Mouse (Mus musculus): ENCODE data around the gene Ddx43. TPM values are rescaled to one million over a fixed set of nuclear protein-coding genes. Genes with fewer than 3 reads are reported as not detected.
A peak's percentile ranks its signal among the peaks of the same experiment; 100 is the strongest.
"Not testable (repeated sequence)": the region's sequence is repeated elsewhere in the genome, so short reads cannot be mapped to it uniquely, and the experiment has no call there.

Ddx43 gene
- polyA plus RNA-seq (2015; fragmentation: Nextera tagmentation; extraction: Ambion mirVana), result 0.27 and 0.36 TPM in 2 replicates

DNA sequence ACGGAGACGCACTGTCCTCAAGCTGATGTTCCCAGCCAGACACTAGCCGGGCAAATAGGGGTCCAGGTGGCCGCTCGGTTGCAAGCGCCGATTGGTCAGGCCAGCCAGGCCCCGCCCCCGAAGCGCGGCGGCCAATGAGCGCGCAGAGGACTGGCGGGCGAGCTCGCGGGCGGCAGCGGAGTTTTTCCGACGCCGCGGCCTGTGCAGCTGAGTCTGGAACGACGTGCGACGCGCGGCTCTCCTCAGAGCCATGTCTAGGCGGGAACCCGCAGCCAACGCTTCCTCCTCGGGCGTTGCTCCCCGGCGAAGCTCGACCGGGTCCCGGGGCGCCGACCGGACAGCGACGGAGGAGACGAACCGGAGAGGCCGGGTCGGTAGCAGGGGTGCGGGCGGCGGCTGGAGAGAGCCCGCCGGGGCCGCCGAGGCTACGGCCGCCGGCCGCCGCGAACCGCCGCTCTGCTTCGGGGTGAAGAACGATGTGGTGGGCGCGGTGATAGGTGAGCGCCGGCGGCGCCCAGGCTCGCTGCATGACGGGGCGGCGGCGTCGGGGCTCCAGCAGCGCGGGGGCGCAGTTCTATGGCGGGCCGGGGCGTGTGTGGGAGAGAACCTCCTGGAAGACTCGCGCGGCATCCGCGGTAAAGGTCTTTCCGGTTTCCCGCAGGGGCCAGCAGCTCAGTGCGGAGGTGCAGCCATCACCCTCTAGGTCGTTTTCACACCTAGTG lies at the start of gene Ddx43:
TSS of gene Ddx43 (plus strand) at position 148 of the 722 bp plus-strand sequence.
- WGBS, result 2% methylated on average over 93 of the region's 93 CpGs
- Histone ChIP-seq H3K27ac (no peak within 1 kb of the TSS), H3K9ac (peak within 1 kb of the TSS; percentile 41), H3K36me3 (no peaks in the 10 kb centered on the region), H3K27me3 (replicated peaks) (peaks cover 40% of the 10 kb centered on the region), H3K4me3 (replicated peaks) (peak within 1 kb of the TSS; percentile 41), H3K4me1 (replicated peaks) (peaks cover 7% of the 10 kb centered on the region), H3K9me3 (no peaks in the 10 kb centered on the region), H3K4me2 (replicated peaks) (peak within 1 kb of the TSS; percentile 80)
- peak; percentile 94 for ATAC-seq

DNA sequence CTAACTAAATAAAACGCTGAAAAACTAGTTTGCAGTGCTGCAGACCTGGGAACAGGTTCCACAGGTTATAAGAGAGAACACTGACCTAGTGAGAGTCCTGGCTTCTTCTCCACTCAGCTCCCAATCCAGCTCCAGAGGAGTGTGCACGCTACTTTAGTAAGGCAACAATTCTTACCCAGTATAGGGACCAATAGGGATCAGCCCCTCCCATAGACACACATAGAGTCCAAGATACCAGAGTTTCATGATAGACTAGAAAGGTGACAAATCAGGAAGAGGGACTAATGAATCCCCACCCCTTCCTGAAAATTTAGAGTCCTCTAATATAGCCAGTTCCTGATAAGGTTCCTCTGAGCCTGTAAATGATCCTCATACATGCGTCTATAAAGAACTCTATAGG lies 48.6 kb upstream of the Ddx43 start:
- ATAC-seq, result peak; percentile 84
- Histone ChIP-seq H3K9ac (no peak overlapping the region), H3K4me3 (replicated peaks) (no peak overlapping the region), H3K4me1 (replicated peaks) (no peaks in the 10 kb centered on the region), H3K27me3 (replicated peaks) (no peaks in the 10 kb centered on the region), H3K9me3 (no peaks in the 10 kb centered on the region), H3K4me2 (replicated peaks) (no peak overlapping the region), H3K36me3 (no peaks in the 10 kb centered on the region), H3K27ac (no peak overlapping the region)
- 49% methylated on average over 3 of the region's 3 CpGs for WGBS

DNA sequence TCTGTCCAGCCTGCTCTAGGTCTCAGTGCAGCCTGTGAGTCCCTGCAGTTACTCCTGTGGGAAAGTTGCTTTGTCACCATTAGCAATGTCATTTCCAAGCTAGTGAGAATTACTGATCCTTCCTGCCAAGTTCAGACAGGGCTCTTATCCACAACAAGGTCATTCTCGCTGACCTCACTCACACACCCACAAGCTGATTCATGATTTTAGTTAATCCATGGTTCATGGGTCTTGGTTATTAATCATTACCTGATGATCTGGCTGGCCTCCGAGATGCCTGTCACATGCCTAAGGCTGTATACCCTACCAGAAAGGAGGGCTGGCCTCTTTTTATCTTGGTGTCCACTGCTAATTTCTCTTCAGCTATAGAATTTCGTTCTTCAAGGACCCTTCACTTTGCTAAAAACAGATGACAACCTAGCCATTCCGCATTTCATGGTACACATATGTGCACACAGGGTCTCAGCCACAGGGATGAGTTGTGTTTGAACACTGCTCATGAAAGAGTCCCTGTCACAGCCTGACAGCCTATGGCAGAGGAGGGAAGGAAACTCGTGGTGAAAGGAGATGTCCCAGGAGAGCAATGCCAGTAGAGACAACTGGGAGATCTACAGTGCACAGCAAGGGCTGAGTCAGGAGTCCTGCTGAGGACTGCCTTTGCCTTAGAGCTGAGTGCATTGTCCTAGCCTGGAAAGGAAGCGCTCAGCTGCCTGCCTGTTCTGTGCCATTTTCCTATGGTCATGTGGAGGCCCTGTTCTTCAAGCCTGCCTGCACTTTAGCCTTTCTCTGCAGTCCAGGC lies 47.2 kb upstream of the Ddx43 start:
- not testable (repeated sequence) for H3K36me3 ChIP-seq; H3K4me2 ChIP-seq (replicated peaks); H3K27me3 ChIP-seq (replicated peaks); H3K4me1 ChIP-seq (replicated peaks); H3K9me3 ChIP-seq; H3K9ac ChIP-seq; H3K27ac ChIP-seq; H3K4me3 ChIP-seq (replicated peaks)
- ATAC-seq, result peak; percentile 80
- WGBS, result 58% methylated on average over 6 of the region's 6 CpGs

- H3K4me2 ChIP-seq (replicated peaks); H3K4me3 ChIP-seq (replicated peaks); H3K27me3 ChIP-seq (replicated peaks); H3K4me1 ChIP-seq (replicated peaks); H3K36me3 ChIP-seq; ATAC-seq; H3K9ac ChIP-seq; H3K27ac ChIP-seq; H3K9me3 ChIP-seq: not testable (repeated sequence)
- 83% methylated on average over 3 of the region's 3 CpGs for WGBS
Observed at GRCm38 (mm10) chr9:78349141-78349540, 46.4 kb upstream of the Ddx43 start.

DNA sequence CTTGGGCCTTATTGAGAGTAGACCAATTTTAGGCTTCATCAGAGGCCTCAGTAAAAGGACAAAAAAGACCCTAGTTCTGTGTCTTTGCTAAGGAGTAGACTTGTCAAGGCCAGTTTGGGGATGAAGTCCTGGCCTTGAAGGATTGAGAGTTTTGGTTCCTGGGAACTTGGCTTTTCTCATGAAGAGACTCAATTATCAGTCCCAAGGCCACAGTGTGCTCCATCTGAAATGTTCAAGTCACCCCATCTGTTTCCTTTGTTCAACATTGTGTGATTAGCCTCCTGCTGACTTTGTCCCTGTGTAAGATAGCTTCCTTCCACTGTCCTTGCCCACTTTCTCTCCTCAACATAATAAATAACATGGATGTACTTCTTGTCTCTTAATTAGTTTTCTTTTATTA lies 45.6 kb upstream of the Ddx43 start:
- not testable (repeated sequence) for ATAC-seq; H3K27me3 ChIP-seq (replicated peaks); H3K36me3 ChIP-seq; H3K4me1 ChIP-seq (replicated peaks); H3K27ac ChIP-seq; H3K4me3 ChIP-seq (replicated peaks); H3K9me3 ChIP-seq; H3K9ac ChIP-seq; H3K4me2 ChIP-seq (replicated peaks)

DNA sequence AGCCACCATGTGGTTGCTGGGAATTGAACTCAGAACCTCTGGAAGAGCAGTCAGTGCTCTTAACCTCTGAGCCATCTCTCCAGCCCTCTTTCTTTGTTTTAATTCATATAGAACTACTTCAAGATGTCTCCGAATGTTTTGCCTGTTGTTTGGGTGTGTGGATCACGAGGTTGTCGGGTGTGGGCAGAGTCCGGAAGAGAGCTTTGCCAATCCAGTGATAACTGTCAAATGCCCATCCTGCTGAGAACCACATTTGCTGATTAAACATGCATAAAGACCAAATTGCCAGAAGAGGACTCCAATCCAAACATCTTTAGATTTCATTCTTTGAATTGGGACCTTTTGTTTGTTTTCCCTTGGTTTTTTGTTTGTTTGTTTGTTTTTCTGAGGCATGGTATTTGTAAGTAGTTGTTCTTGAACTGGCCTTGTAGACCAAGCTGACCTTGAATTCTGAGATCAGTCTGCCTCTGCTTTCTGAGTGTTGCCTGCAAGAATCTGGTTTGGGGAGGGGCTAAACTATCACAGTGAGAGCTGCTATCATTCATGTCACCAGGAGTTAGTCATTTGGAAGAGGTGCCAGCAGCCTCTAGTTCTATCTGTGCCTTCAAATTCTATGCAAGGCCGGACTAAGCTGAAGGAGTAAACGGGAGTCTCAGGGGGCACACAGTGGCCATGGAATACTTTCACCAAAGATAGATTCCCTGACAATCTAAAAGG lies 43.9 kb upstream of the Ddx43 start:
- Histone ChIP-seq H3K4me1 (replicated peaks) (no peaks in the 10 kb centered on the region), H3K9me3 (no peaks in the 10 kb centered on the region), H3K27me3 (replicated peaks) (no peaks in the 10 kb centered on the region), H3K36me3 (no peaks in the 10 kb centered on the region), H3K27ac (no peak overlapping the region), H3K4me2 (replicated peaks) (no peak overlapping the region), H3K4me3 (replicated peaks) (no peak overlapping the region), H3K9ac (no peak overlapping the region)
- 88% methylated on average over 6 of the region's 6 CpGs for WGBS
- ATAC-seq, result no peak

GRCm38 (mm10) chr9:78354665-78355578 lies 40.7 kb upstream of the Ddx43 start:
- no peaks in the 10 kb centered on the region for H3K36me3 ChIP-seq
- no peak overlapping the region for H3K4me2 ChIP-seq (replicated peaks)
- ATAC-seq, result peak; percentile 77
- no peak overlapping the region for H3K4me3 ChIP-seq (replicated peaks)
- 76% methylated on average over 11 of the region's 11 CpGs for WGBS
- H3K9ac ChIP-seq, result no peak overlapping the region
- H3K4me1 ChIP-seq (replicated peaks), result no peaks in the 10 kb centered on the region
- H3K9me3 ChIP-seq, result no peaks in the 10 kb centered on the region
- H3K27ac ChIP-seq, result no peak overlapping the region
- H3K27me3 ChIP-seq (replicated peaks), result no peaks in the 10 kb centered on the region

- no peak within 1 kb of the TSS for H3K4me3 ChIP-seq (replicated peaks)
- no peak within 1 kb of the TSS for H3K4me2 ChIP-seq (replicated peaks)
- no peaks in the 10 kb centered on the region for H3K4me1 ChIP-seq (replicated peaks)
- 90% methylated on average over 8 of the region's 8 CpGs for WGBS
- no peak within 1 kb of the TSS for H3K9ac ChIP-seq
- H3K9me3 ChIP-seq, result no peaks in the 10 kb centered on the region
- H3K27ac ChIP-seq, result no peak within 1 kb of the TSS
- ATAC-seq, result no peak
- no peaks in the 10 kb centered on the region for H3K36me3 ChIP-seq
- no peaks in the 10 kb centered on the region for H3K27me3 ChIP-seq (replicated peaks)
Observed at GRCm38 (mm10) chr9:78355611-78356010, 40.0 kb upstream of the Ddx43 start, which contains the start of gene Gsta2. Gene Gsta2, minus strand, starts transcription at chr9:78355788.

DNA sequence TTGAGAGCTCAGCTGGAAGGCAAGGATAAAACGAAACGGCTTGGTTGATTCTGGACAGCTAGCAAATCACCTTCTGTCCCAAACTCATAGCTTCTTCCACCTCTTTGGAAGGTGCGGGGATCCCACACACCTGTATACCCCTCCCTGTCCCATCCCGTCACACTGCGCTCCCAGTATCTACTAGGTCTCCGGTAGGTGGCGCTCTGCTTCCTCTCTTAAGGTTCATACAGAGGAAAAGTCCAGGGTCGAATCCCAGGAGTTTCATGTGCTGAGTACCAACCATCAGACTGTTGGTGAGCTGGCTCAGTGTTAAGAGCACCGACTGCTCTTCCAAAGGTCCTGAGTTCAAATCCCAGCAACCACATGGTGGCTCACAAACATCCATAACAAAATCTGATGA lies 37.5 kb upstream of the Ddx43 start:
- H3K4me3 ChIP-seq (replicated peaks), result no peak overlapping the region
- no peak overlapping the region for H3K4me2 ChIP-seq (replicated peaks)
- no peaks in the 10 kb centered on the region for H3K9me3 ChIP-seq
- H3K27me3 ChIP-seq (replicated peaks), result no peaks in the 10 kb centered on the region
- peak; percentile 78 for ATAC-seq
- H3K4me1 ChIP-seq (replicated peaks), result no peaks in the 10 kb centered on the region
- 13% methylated on average over 9 of the region's 9 CpGs for WGBS
- no peak overlapping the region for H3K27ac ChIP-seq
- no peaks in the 10 kb centered on the region for H3K36me3 ChIP-seq
- H3K9ac ChIP-seq, result no peak overlapping the region

GRCm38 (mm10) chr9:78359750-78360483 lies 35.7 kb upstream of the Ddx43 start:
- H3K27ac ChIP-seq, result no peak overlapping the region
- no peaks in the 10 kb centered on the region for H3K4me1 ChIP-seq (replicated peaks)
- H3K36me3 ChIP-seq, result no peaks in the 10 kb centered on the region
- H3K9ac ChIP-seq, result no peak overlapping the region
- ATAC-seq, result no peak
- H3K4me3 ChIP-seq (replicated peaks), result no peak overlapping the region
- WGBS, result 81% methylated on average over 6 of the region's 6 CpGs
- no peaks in the 10 kb centered on the region for H3K27me3 ChIP-seq (replicated peaks)
- no peak overlapping the region for H3K4me2 ChIP-seq (replicated peaks)
- H3K9me3 ChIP-seq, result no peaks in the 10 kb centered on the region

- no peak overlapping the region for H3K9ac ChIP-seq
- H3K27ac ChIP-seq, result no peak overlapping the region
- H3K36me3 ChIP-seq, result no peaks in the 10 kb centered on the region
- no peak overlapping the region for H3K4me3 ChIP-seq (replicated peaks)
- H3K4me1 ChIP-seq (replicated peaks), result no peaks in the 10 kb centered on the region
- 33% methylated on average over 2 of the region's 2 CpGs for WGBS
- no peak overlapping the region for H3K4me2 ChIP-seq (replicated peaks)
- H3K9me3 ChIP-seq, result no peaks in the 10 kb centered on the region
- no peak for ATAC-seq
- H3K27me3 ChIP-seq (replicated peaks), result no peaks in the 10 kb centered on the region
Observed at GRCm38 (mm10) chr9:78360484-78360872, 35.1 kb upstream of the Ddx43 start.
